Mouse (Mus musculus) brown adipose tissue, adult 24 weeks (tissue): Measurements from ENCODE around the gene Vangl1. TPM values are rescaled to one million over a fixed set of nuclear protein-coding genes. Genes with fewer than 3 reads are reported as not detected.
A peak's percentile ranks its signal among the peaks of the same experiment; 100 is the strongest.
"Not testable (repeated sequence)": the region's sequence is repeated elsewhere in the genome, so short reads cannot be mapped to it uniquely, and the experiment has no call there.

Experiments used
- H3K27ac ChIP-seq: fragments of 200-500 bp; replicated peaks from 2 replicates; pipeline ENCODE4 v1.5.1; 2012; ENCODE audit warnings: low read depth, mild to moderate bottlenecking, low read length
- H3K4me1 ChIP-seq: fragments of 200-500 bp; 2 replicates; pipeline ENCODE4 v1.6.1; 2012; ENCODE audit warnings: low read length, mixed read lengths; ENCODE audit not compliant: control insufficient read depth, insufficient read depth, insufficient read length
- H3K4me3 ChIP-seq: fragments of 200-500 bp; 2 replicates; pipeline ENCODE4 v1.5.1; 2012; ENCODE audit warnings: low read depth, mild to moderate bottlenecking, low read length, moderate library complexity; ENCODE audit not compliant: insufficient read depth
- polyA plus RNA-seq: library from polyadenylated mRNA; stranded (reverse); fragments of >200 nt; gene quantifications from 2 replicates; pipeline ENCODE4 v1.2.4, GENCODE M21; 2012; ENCODE audit not compliant: missing spikeins, insufficient read depth, insufficient read length

Gene Vangl1
- polyA plus RNA-seq, 1 experiment: 8.8 TPM

- no peak overlapping the region for H3K27ac ChIP-seq
- H3K4me3 ChIP-seq: no peak overlapping the region
- no peaks in the 10 kb centered on the region for H3K4me1 ChIP-seq
These were observed 6.3 kb upstream of the Vangl1 start for GRCm38 (mm10) chr3:102210775-102211174.

DNA sequence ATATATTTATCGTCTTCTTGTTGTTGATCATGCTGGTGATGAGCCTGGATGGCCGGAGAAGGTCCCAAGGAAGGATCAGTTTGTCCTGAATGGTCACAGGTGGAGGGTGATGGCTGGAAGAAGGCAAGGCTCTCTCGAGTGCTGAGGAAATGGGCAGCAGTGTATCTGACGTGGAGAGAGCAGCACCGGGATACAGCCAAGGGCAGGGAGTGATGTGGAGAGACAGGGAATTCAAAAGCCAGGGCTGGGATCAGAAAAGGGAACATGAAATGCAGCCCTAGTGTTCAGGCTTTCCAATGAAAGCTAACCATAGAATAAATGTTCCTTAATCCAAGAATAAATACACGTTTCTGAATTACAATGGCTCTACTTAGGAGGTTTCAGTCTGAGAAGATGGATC is 4.4 kb upstream of the Vangl1 start:
- H3K4me1 ChIP-seq: no peaks in the 10 kb centered on the region
- no peak overlapping the region for H3K4me3 ChIP-seq
- no peak overlapping the region for H3K27ac ChIP-seq

- Histone ChIP-seq H3K27ac (no peak overlapping the region), H3K4me1 (peaks cover 2% of the 10 kb centered on the region; the same call in 1 of the 2 replicates), H3K4me3 (no peak overlapping the region)
These were observed 951 bp upstream of the Vangl1 start for GRCm38 (mm10) chr3:102205458-102205830.

DNA sequence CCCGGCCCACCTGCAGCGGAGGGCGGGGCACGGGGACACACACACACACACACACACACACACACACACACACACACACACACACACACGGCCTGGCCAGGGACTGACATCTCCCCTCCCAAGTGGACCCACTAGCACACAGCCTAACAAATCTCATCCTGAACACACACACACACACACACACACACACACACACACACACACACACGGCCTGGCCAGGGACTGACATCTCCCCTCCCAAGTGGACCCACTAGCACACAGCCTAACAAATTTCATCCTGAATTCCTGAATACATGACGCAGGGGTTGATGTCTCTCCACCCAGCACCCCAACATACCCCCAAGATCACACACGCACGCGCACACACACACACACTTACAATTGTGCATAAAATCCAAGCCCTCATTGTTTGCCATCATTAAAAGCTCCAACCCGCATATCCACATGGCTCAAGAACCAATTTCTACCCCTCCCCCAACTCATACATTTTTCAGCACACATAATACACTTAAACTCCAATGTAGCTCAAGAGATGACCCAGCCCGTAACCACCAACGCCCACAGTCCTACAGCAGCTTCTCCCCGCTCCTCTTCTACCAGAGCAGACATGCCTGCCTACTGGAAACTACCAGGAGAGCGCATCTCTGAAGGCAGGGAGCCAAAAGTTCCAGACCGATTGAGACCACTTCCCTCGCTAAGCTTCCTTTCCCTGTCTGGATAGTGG is 403 bp upstream of the Vangl1 start:
- H3K27ac ChIP-seq, H3K4me1 ChIP-seq: not testable (repeated sequence)
- H3K4me3 ChIP-seq: peak overlapping the region; percentile 98

DNA sequence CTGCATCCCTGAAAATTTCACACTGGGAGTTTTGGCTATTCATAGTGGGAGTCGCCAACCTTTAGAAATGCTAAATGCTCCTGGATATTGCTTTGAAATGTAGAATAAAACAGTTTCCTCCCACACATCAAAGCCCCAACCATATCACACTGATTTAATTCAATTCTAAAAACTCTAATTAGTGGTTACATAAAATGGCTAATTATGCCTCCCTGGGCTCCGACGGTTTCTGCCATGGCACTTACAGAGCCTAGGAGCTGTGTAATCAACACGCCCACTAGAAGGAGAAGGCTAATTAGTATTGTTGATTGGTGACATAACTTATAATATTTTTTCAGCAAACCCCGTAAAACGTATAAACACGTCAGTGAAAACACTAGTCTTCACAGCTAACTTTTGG is 1.4 kb downstream of the Vangl1 start:
- H3K4me3 ChIP-seq: peak overlapping the region; percentile 98
- H3K27ac ChIP-seq: no peak overlapping the region
- H3K4me1 ChIP-seq: peaks cover 7% of the 10 kb centered on the region; the same call in 1 of the 2 replicates

DNA sequence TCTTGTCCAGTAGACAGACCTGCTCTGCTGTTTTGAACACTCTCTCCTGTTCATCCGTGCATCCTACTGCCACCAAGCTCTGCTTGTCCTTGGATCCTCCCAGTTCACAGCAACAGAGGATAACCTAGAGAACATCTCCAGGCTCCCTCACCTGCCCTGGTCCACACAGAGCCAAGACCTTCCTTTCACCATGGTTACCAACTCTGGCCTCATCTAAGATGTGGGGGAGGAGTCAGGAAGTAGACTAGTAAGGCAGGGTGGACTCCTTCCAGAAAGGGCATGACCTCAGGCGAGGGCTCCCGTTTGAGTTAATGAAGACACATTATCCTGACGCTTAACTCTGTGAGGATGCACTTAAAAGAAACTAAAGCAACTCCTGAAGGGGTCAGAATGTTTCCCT is 4.5 kb downstream of the Vangl1 start:
- H3K4me3 ChIP-seq: no peak overlapping the region
- peaks cover 10% of the 10 kb centered on the region; the same call in 1 of the 2 replicates for H3K4me1 ChIP-seq
- no peak overlapping the region for H3K27ac ChIP-seq

DNA sequence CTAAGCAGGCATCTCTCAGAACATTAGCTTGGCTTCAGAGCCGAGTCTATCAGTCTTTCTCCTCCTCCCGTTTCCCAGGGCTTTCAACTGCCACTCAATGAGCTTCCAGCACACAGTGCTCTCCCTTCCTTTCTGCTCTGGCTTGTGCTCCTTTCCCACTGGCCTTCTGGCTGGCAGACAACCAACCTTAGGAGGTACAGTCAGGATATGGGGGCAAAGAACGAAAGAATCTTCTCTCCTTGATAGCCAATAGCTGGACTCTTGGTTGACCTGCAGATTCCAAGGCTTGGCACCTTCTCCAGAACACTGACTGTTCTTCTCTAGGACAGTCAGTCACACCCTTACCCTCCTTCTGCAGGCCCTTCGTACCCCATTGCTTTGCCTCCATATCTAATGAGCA is 5.3 kb downstream of the Vangl1 start:
- Histone ChIP-seq H3K4me1 (peaks cover 10% of the 10 kb centered on the region; the same call in 1 of the 2 replicates), H3K4me3 (no peak overlapping the region), H3K27ac (no peak overlapping the region)

GRCm38 (mm10) chr3:102198446-102198845 is 6.0 kb downstream of the Vangl1 start:
- peaks cover 15% of the 10 kb centered on the region; the same call in 1 of the 2 replicates for H3K4me1 ChIP-seq

DNA sequence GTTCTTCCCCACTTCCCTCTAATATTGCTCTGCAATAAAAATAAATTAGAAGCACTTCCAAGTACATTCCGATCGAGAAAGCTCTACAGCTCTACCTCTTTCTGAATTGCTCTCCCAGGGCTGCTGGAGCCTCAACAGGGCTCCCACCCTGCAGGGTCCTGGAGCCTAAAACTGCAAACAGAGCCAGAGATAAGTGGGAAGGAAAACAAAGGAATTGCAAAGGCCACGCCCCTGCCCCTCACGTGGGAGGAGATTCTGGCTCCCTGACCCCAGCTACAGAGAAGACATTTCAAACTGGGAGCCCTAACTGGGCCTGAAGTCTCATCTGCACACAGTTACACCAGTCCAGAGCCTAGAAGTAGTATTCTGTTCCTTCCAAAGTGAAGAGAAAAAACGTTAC is 6.7 kb downstream of the Vangl1 start:
- no peak overlapping the region for H3K27ac ChIP-seq
- peaks cover 17% of the 10 kb centered on the region; the same call in 1 of the 2 replicates for H3K4me1 ChIP-seq
- no peak overlapping the region for H3K4me3 ChIP-seq

More at GRCm38 (mm10) chr3:102198446-102198845, 6.0 kb downstream of the Vangl1 start:
- Histone ChIP-seq H3K4me3 (no peak overlapping the region), H3K27ac (no peak overlapping the region)

DNA sequence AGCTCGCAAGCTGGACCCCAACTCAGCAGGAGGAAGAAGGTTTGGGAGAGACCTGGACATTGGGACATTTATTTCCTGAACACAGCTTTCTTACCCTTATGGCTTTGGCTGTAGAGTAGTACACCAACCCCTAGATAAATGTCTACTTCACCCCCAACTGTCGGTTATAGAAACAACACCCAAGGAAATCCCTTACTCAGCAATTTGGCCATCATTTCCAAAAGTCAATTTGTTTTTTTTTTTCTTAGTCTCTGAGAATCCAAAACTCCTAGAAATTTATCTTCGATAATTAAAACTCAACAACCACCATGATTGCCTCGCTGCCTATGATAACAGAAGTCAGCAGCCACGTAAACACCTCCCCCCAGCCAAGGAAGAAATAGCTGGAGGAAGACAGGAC is 7.3 kb downstream of the Vangl1 start:
- Histone ChIP-seq H3K4me1 (peaks cover 19% of the 10 kb centered on the region; the same call in 1 of the 2 replicates), H3K4me3 (no peak overlapping the region), H3K27ac (no peak overlapping the region)

- Histone ChIP-seq H3K4me1 (peaks cover 27% of the 10 kb centered on the region; the same call in 1 of the 2 replicates), H3K4me3 (no peak overlapping the region), H3K27ac (no peak overlapping the region)
These were observed 8.3 kb downstream of the Vangl1 start for GRCm38 (mm10) chr3:102196166-102196565.

DNA sequence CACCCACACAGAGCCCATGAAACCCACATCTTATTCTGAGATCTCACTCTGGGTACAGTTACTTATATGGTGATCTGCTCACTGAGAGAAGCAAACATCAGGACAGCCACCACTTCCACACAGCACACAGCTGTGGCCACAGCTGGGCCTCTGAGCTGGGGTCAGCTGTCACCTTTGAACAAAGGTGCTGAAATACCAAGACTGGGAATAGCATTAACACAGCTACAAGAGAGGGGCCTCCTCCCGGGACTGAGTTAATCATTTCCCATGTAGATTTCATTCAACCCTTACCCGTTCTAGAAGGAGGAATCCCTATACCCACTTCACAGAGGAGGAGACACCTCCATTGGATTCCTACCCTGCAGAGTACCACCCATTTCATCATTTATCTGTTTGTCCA is 8.7 kb downstream of the Vangl1 start:
- Histone ChIP-seq H3K27ac (no peak overlapping the region), H3K4me3 (no peak overlapping the region), H3K4me1 (peaks cover 27% of the 10 kb centered on the region; the same call in 1 of the 2 replicates)

DNA sequence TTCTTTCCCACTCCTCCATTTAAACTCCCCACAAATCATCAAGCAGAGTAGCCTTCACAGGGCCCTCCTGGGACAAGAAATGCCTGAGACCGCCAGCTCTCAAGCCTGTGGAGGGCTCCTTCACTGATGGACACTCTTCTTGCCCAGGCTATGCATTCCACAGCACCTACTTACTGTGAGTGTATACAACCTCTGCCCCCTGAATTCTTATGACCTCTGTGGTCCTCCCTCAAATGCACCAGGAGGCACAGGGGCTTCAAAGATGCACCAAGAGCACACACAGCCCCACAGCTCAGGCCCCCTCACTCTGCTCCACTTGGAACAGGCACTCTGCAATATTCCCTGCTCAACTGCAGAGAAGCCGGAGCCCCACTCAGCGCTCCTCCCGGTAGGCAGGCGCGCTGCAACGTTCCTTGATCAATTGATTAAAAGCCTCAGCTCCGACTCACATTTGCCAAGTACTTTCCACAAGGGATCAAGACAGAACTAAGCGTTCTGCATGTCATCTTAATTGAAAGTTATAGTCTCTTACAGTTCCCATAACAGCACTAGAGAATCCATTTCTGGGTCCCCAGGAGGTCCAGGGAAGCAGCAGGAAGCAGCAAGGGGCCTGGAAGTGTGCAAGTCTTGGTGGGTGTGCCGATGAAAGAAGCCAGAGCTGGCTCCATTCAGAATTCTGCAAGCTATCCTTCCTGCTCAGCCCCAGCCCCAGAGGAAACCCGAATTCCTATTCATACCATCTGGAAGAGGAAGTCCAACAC is 10.0 kb downstream of the Vangl1 start:
- no peak overlapping the region for H3K4me3 ChIP-seq
- H3K4me1 ChIP-seq: peaks cover 27% of the 10 kb centered on the region; the same call in 1 of the 2 replicates

DNA sequence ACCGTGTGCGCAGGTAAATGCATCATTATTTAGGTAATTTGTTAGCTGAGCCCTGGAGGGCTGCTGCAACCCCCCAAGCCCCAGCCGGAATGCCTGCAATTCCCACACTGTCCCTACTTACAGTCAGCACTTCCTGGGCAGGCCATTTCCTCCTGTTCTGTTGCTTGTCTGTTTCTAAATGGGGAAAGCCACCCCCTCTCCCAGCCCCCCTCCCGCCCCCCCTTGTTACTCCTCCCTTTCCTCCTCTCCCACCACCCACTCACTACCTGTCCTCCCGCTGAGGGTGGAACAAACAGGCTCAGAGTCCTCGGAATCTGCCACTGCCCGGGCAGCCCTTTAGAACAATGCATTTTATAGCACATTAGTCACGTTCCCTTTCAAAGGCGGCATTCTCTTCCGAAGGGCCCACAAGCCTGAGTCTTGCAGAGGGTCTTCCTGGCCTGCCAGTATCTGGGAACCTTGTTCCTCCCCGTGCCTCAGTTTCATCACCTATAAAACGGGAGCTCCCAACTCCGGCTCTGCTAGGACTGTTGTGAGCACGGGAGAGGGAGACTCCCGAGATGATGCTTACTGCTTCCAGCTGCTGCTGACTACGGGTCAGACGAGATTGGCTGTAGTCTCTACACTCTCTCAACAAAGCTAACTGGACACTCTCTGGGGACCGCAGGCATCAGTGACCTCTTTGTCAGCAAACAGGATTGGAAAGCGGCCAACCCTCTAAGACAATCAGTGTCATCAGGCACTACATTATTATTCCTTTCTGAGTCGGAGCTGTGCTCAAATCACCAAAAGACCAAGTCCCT is 10.8 kb downstream of the Vangl1 start:
- H3K4me3 ChIP-seq: no peak overlapping the region; the same call in 1 of the 2 replicates
- 0 out of 2 replicates have a peak overlapping the region, but pooled peaks have one; percentile 36 for H3K27ac ChIP-seq
- H3K4me1 ChIP-seq: peaks cover 33% of the 10 kb centered on the region; the same call in 1 of the 2 replicates

More for the DNA sequence above, 10.0 kb downstream of the Vangl1 start:
- no peak overlapping the region for H3K27ac ChIP-seq

- H3K27ac ChIP-seq: no peak overlapping the region
- H3K4me1 ChIP-seq: peaks cover 29% of the 10 kb centered on the region; the same call in 1 of the 2 replicates
- no peak overlapping the region for H3K4me3 ChIP-seq
These were observed 11.9 kb downstream of the Vangl1 start for GRCm38 (mm10) chr3:102192621-102193020.
